Mouse (Mus musculus): ENCODE data around the gene 5730480H06Rik. TPM values are rescaled to one million over a fixed set of nuclear protein-coding genes. Genes with fewer than 3 reads are reported as not detected.

Gene 5730480H06Rik
- total RNA-seq, 2 experiments from 2014 or later, result 16.2 to 16.8 TPM

DNA sequence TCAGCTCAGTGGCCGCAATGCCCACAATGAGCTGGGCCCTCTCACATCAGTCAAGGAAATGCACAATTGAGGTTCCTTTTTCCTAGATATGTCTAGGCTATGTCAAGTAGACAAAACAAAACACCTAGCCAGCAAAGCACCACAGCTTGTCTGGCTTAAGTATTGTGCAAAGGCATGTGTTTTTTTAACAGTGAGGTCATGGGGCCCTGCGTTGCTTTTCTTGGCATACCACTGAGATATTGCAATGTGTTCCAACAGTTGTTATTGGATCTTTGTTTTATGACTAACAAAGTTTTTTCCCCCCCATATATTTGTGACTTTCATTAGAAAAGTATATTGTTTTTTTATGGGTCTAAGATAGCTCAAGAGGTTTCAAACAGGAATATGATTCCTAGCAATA lies 92.0 kb downstream of the 5730480H06Rik start:
- no peak for DNase-seq (ENCODE audit: low spot score in 2 of 2)

DNA sequence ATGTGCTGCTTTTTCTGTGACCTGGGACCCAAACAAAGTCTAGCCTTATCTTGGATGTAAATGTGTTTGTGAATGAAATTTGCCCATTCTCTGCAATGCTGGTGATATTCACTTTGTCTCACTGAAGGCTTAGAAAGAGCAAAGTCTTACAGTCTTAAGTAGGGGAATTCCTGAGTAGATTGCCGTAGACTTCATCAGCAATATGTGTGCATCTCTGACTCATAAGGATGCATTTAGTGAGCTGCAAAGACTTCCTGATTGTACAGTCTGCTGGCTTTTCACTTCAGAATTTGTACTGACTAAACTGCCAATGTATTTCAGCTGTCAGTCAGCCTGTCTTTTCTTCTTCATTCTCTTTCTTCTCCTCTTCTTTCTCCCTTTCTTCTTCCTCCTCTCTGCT lies 94.2 kb downstream of the 5730480H06Rik start:
- no peak for DNase-seq (ENCODE audit: low spot score in 2 of 2)

- DNase-seq (ENCODE audit: low spot score in 2 of 2), result peak; percentile 45
Observed at GRCm38 (mm10) chr5:48430459-48430858, 102.7 kb downstream of the 5730480H06Rik start.

DNA sequence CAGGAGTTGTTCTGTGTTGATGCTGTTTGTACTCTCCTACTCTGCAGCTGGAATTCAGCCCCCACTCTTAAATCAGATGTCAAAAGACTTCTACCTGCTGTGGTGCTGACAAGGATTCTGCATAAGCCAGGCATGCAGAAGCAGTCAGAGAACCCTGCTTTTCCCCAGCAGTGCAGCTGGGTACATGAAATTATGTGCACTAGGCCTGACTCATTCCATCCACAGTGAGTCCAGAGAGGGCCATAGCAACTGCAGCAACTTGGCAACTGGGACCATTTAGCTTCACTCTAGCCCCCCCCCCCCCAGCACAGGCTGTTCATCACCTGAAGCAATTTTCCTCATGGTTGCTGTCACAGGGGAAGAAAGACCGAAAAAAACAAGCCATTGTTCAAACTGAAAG lies 121.1 kb downstream of the 5730480H06Rik start:
- no peak for DNase-seq (ENCODE audit: low spot score in 2 of 2)

DNA sequence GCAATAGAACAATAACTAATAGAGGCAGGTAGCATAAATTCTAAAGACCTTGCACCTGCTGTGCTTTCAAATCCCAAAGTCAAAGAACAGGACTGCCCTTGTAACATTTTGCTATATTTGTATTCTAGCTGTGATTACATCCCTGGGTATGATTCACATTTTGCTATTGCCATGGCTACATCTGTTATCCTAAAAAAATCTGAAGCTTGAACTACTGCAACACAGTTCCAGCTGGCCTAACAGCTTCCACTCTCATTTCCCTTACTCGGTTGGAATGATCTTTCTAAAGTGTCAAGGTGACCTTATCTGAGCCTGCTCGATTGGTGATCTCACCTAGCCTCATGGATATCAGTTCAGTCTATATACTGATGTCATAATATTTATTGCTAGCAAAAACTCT lies 132.5 kb downstream of the 5730480H06Rik start:
- DNase-seq (ENCODE audit: low spot score in 2 of 2), result no peak

Data from left cerebral cortex, adult 18-20 months (tissue).